Mouse (Mus musculus): ENCODE results near the gene Kat8.

The Kat8 gene

DNA sequence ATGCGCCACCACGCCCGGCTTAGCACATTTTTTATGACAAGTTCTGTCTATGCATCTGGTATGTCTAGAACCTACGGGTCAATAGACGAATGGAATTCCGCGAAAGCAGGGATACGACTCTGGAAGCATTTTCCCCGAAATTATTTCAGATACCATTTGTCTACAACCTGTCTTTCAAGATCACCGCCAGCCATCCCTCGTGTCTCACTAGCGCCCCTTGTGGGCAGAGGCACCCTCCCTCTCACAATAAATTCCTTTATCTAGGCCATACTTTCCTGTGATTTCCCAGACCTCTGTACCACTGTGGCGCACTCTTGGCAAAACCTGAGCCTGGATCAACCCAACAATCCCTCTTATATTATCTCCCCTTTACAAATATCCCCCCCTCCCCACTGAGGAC lies 15.9 kb upstream of the Kat8 start:
- no peak for DNase-seq (ENCODE audit: extremely low read depth, low read depth, low spot score)

GRCm38 (mm10) chr7:127897542-127897941 lies 14.8 kb upstream of the Kat8 start:
- no peak for DNase-seq (ENCODE audit: extremely low read depth, low read depth, low spot score)

DNA sequence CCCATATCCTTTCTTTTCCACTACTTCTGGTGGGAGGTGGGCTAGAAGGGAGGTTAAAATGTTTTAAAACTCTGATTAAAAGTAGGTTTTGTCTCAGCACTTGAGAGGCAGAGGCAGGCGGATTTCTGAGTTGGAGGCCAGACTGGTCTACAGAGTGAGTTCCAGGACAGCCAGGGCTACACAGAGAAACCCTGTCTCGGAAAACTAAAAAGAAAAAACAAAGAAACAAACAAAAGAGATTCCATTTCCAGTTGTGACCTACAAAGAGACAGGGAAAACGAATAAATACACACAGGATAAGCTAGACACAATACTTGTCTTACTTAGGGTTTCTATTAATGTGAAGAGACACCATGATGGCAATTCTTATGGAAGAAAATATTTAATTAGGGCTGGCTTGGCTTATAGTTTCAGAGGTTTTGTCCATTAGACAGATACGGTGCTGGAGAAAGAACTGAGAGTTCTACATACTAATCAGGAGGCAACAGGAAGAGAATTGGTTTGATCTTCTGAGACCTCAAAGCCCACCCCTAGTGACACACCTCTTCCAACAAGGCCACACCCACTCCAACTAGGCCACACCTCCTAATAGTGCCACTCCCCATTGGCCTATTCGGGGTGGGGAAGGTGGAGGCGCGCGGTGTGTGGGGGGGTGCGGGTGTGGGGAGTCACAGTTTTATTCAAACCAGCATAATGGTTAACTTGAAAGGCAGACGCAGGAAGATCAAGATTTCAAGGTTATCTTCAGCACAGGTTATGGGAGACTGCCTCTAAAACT lies 13.9 kb upstream of the Kat8 start:
- no peak for DNase-seq (ENCODE audit: extremely low read depth, low read depth, low spot score)

GRCm38 (mm10) chr7:127899997-127900396 lies 12.3 kb upstream of the Kat8 start:
- no peak for DNase-seq (ENCODE audit: extremely low read depth, low read depth, low spot score)

DNA sequence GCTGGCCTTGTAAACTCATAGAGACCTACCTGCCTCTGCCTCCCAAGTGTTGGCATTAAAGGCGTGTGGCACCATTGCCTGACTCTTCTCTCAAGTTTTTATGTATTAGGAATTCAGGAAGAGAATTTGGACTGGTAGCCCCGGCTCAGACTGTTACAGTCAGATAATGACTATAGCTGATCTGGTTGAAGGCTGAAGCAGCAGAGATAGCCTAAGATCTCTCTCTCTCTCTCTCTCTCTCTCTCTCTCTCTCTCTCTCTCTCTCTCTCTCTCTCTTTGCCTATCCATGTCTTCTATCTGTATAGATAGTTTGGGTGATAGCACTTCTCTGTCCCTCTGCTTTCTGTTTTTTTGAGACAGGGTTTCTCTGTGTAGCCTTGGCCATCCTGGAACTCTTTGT lies 10.5 kb upstream of the Kat8 start:
- DNase-seq (ENCODE audit: extremely low read depth, low read depth, low spot score) = no peak

DNA sequence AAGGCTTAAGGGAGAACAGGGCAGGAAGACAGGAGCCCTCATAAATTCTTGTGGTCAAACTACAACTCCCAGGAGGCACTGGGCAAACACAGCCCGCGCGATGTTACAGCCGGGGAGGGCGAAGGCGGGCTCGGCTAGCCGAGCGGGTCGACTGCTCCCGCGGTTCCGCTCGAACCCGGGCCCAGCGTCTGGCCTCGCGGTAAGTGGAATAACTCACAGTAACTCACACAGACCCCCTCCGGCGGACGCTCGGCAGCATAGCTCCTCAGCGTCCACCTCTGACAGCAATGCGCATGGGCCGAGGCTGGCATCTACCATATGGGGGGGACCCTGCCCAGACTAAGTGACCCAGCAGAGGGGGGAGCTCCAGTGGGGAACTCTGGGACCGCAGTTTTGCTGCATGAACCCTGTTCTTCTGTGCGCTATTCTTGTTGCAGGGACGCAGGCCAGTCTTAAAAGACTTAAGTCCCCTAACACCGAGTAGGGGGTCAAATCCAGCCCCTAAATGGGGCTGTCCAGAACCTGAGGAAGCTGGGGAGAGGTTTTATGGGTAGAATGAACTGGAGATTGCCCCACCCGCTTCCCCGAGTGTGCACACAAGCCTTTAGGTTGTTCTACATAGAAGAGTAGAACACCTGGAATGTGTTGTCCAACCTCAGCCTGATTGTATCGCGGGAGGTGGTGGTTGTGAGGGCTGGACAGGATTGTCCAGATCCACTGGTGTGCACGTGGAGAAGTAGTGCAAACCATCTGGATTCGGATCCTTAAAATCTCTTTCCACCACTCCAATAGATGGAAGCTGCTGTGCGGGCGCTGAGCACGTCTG lies 8.1 kb upstream of the Kat8 start, which contains the start of gene Bckdk:
TSS of gene Bckdk (plus strand) at position 112 of the 826 bp plus-strand sequence.
- DNase-seq (ENCODE audit: extremely low read depth, low read depth, low spot score) = no peak

DNA sequence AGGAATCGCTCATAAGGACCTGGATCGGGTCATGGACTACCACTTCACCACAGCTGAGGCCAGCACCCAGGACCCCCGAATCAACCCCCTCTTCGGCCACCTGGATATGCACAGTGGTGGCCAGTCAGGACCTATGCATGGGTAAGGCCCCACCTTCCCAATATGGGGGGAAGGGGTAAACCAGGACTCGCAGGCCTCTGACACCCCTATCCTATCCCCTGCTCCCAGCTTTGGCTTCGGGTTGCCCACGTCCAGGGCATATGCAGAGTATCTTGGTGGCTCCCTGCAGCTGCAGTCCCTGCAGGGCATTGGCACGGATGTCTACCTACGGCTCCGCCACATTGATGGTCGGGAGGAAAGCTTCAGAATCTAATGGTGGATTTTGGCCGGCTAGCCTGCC lies 4.4 kb upstream of the Kat8 start:
- DNase-seq (ENCODE audit: extremely low read depth, low read depth, low spot score) = no peak

GRCm38 (mm10) chr7:127908656-127909055 lies 3.7 kb upstream of the Kat8 start:
- DNase-seq (ENCODE audit: extremely low read depth, low read depth, low spot score) = no peak

DNA sequence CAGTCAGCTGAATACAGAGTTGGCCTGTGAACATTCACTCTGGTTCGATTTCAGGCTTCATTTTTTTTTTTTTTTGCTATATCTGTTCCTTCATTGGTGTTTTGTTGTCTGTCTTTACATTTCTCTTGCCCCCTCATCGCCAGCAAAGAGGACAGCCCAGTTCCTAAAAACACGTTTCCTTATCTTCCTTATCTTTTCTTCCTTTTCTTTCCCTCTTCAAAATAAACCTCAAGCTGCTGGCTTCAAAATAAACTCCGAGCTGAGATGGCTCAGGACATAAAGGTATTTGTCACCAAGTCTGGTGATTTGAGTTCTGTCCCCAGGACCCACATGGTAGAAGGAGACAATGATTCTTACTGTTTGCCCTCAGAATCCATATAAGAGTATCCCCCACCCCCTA lies 622 bp downstream of the Kat8 start:
- DNase-seq (ENCODE audit: extremely low read depth, low read depth, low spot score) = no peak

- no peak for DNase-seq (ENCODE audit: extremely low read depth, low read depth, low spot score)
These were observed 3.0 kb downstream of the Kat8 start for GRCm38 (mm10) chr7:127915293-127915692.

DNA sequence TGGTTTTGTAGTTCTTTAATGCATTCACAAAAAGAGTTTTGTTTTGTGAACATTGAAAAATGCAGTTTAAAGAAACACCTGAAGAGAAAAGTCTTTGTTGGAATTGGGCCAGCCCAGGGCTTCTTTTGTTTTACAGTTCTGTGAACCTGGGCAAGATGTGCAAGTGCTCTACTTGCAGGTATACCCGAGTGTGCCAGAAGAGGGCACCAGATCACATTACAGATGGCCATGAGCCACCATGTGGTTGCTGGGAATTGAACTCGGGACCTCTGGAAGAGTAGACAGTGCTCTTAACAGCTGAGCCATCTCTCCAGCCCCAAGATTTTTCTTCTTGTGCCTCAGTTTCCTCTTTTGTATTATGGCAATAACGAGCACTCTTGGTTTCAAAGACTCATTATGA lies 5.9 kb downstream of the Kat8 start:
- DNase-seq (ENCODE audit: extremely low read depth, low read depth, low spot score) = no peak

GRCm38 (mm10) chr7:127919290-127919689 lies 7.0 kb downstream of the Kat8 start:
- DNase-seq (ENCODE audit: extremely low read depth, low read depth, low spot score) = no peak

- DNase-seq (ENCODE audit: extremely low read depth, low read depth, low spot score) = no peak
These were observed 9.2 kb downstream of the Kat8 start for GRCm38 (mm10) chr7:127921516-127921915.

GRCm38 (mm10) chr7:127922451-127923275 lies 10.3 kb downstream of the Kat8 start:
- DNase-seq (ENCODE audit: extremely low read depth, low read depth, low spot score) = no peak

- no peak for DNase-seq (ENCODE audit: extremely low read depth, low read depth, low spot score)
These were observed 11.4 kb downstream of the Kat8 start for GRCm38 (mm10) chr7:127923714-127924113.

DNA sequence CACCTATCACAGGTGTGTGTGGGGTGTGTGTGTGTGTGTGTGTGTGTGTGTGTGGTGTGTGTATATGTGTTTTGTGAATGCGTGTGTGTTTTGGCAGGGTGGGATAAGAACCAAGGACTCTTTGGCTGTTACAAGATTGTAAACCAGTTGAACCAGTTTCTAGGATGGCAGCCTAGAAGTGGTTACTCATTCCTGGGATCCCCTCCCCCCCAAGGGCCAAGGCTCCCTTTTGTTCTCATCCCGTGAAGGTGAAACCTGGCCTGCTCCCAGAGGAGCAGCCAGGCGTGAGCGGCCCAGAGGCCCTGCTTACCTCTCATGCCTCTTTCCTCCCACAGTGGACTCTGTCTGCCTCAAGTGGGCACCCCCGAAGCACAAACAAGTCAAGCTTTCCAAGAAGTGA lies 12.9 kb downstream of the Kat8 start:
- peak; percentile 88 for DNase-seq (ENCODE audit: extremely low read depth, low read depth, low spot score)

GRCm38 (mm10) chr7:127926066-127926465 lies 13.8 kb downstream of the Kat8 start:
- no peak for DNase-seq (ENCODE audit: extremely low read depth, low read depth, low spot score)

GRCm38 (mm10) chr7:127926846-127927245 lies 14.5 kb downstream of the Kat8 start:
- no peak for DNase-seq (ENCODE audit: extremely low read depth, low read depth, low spot score)

- DNase-seq (ENCODE audit: extremely low read depth, low read depth, low spot score) = no peak
These were observed 15.4 kb downstream of the Kat8 start for GRCm38 (mm10) chr7:127927726-127928125.

- no peak for DNase-seq (ENCODE audit: extremely low read depth, low read depth, low spot score)
These were observed 16.3 kb downstream of the Kat8 start for GRCm38 (mm10) chr7:127928596-127928995.

DNA sequence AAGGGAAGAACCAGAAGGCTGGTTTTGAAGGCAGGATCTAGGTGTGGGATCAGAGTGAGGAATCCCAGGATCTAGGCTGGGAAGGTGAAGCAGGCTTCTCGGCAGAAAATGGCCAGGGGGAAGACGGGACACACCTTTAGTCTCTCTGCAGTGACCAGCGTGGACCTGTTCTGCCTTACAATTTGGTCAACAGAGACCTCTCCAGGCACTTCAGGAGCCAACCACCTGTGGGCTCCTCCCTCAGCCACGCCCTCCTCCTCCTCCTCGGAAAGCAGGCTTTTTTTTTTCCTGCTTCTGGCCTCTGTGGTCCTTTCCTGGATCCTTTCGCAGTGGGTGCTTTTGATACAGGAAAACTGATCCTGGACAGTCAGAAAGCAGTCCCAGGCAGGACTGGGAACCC lies 17.6 kb downstream of the Kat8 start, which contains the start of gene Prss8:
TSS of gene Prss8 (minus strand) at position 182 of the 400 bp plus-strand sequence.
- no peak for DNase-seq (ENCODE audit: extremely low read depth, low read depth, low spot score)
